Mouse (Mus musculus) natural killer cell, adult 2 months (primary cell): ENCODE results near the gene Sept8.

Experiments
- DNase-seq, 2 experiments: peaks; one replicate each; pipeline ENCODE4 v3.0.0; 2022; ENCODE audit warnings: low spot score in 2 of 2

Sept8 gene

GRCm38 (mm10) chr11:53583151-53583550, 64.1 kb downstream of the Sept8 start:
- DNase-seq: no peak

- no peak for DNase-seq
These were observed 65.8 kb downstream of the Sept8 start for GRCm38 (mm10) chr11:53584849-53585248.

- no peak for DNase-seq
These were observed 66.5 kb downstream of the Sept8 start for GRCm38 (mm10) chr11:53585510-53585909.

- no peak for DNase-seq
These were observed 69.2 kb downstream of the Sept8 start for GRCm38 (mm10) chr11:53588279-53588678.

GRCm38 (mm10) chr11:53590368-53590768, 71.3 kb downstream of the Sept8 start:
- peak; percentile 42 to 62 for DNase-seq

- no peak for DNase-seq
These were observed 72.1 kb downstream of the Sept8 start for GRCm38 (mm10) chr11:53591116-53591515.
